Mouse (Mus musculus) C2C12 (cell line): ENCODE measurements around the gene Snrpf.

Source experiments
- CTCF ChIP-seq: IDR thresholded peaks from one replicate; pipeline ENCODE4 v1.5.1; 2011; ENCODE audit not compliant: control insufficient read depth, insufficient read depth, insufficient read length
- MAX ChIP-seq: IDR thresholded peaks from one replicate; pipeline ENCODE4 v1.6.1; 2011; ENCODE audit warnings: mild to moderate bottlenecking, control low read depth
- MYOG ChIP-seq: IDR thresholded peaks from one replicate; pipeline ENCODE4 v1.6.1; 2011; ENCODE audit not compliant: control insufficient read depth, insufficient read length; ENCODE audit errors: extremely low read depth
- USF1 ChIP-seq: IDR thresholded peaks from one replicate; pipeline ENCODE4 v1.6.1; 2011; ENCODE audit warnings: low read depth, mild to moderate bottlenecking, control low read depth, moderate library complexity

- TF ChIP-seq CTCF = peak; percentile 84
- TF ChIP-seq USF1 = no peak
- peak; percentile 17 for TF ChIP-seq MAX
- TF ChIP-seq MYOG = no peak
Measured at GRCm38 (mm10) chr10:93539775-93540430, 49.6 kb downstream of the Snrpf start, which contains the start of gene Amdhd1.
